ENCODE assay signal across 12 mouse cellular contexts in genomic region chr7:126340206-126340618, GRCm38 (mm10). TPM values are rescaled to one million over a fixed set of nuclear protein-coding genes. Genes with fewer than 3 reads are reported as not detected.
DNase-seq lines count a peak whose midpoint lies in the region; ATAC-seq and TF ChIP-seq lines count a peak whose summit lies in the region.
"Had no signal": no experiment of that assay in that cellular context is flagged by ENCODE, and none has a peak within 500 bp of the region (broad histone marks: within the 10 kb centered on the region; RNA-seq: fewer than 3 reads in every experiment).

No protein-coding gene starts in this region.

- 0 out of 2 replicates have a peak overlapping the region, but pooled peaks have one; percentile 50 for H3K27ac ChIP-seq in heart, embryonic 10.5 days
- no peak overlapping the region for H3K27ac ChIP-seq in heart, embryonic 11.5 days (ENCODE audit: low read depth, low read length)
- no peak overlapping the region for H3K27ac ChIP-seq in kidney, postnatal 0 days
- H3K27ac ChIP-seq in midbrain, embryonic 15.5 days, result no peak overlapping the region
- no peak overlapping the region for H3K27ac ChIP-seq in hindbrain, embryonic 12.5 days
- H3K27ac ChIP-seq: embryonic facial prominence, embryonic 13.5 days; midbrain, embryonic 10.5 days had no signal

- H3K9me3 ChIP-seq in heart, embryonic 10.5 days, result no peaks in the 10 kb centered on the region
- no peaks in the 10 kb centered on the region for H3K9me3 ChIP-seq in heart, embryonic 11.5 days (replicated peaks; ENCODE audit: control insufficient read depth, low read length)
- no peaks in the 10 kb centered on the region for H3K9me3 ChIP-seq in kidney, postnatal 0 days (replicated peaks; ENCODE audit: low read length)
- H3K9me3 ChIP-seq in midbrain, embryonic 15.5 days, result no peaks in the 10 kb centered on the region
- no peaks in the 10 kb centered on the region for H3K9me3 ChIP-seq in hindbrain, embryonic 12.5 days (replicated peaks)
- H3K9me3 ChIP-seq: embryonic facial prominence, embryonic 13.5 days; midbrain, embryonic 10.5 days had no signal

- DNase-seq in heart, embryonic 10.5 days (ENCODE audit: low spot score), result no peak
- peak; percentile 73 for DNase-seq in thymus, postnatal 0 days (ENCODE audit: low spot score)
- no peak for DNase-seq in thymus, postnatal 4 days
- DNase-seq in kidney, postnatal 0 days (ENCODE audit: low spot score), result peak; percentile 15
- DNase-seq in yolk sac, embryonic 10.5 days (ENCODE audit: low spot score), result peak; percentile 30
- DNase-seq: cerebellum, adult 2 months; forebrain, postnatal 0 days had no signal

- 57% methylated on average over 6 of the region's 6 CpGs for WGBS in heart, embryonic 10.5 days
- 60% methylated on average over 6 of the region's 6 CpGs for WGBS in heart, embryonic 11.5 days (ENCODE audit: insufficient replicate concordance)
- 49% methylated on average over 6 of the region's 6 CpGs for WGBS in kidney, postnatal 0 days
- 75% methylated on average over 6 of the region's 6 CpGs for WGBS in midbrain, embryonic 15.5 days
- 72% methylated on average over 6 of the region's 6 CpGs for WGBS in hindbrain, embryonic 12.5 days

- no peaks in the 10 kb centered on the region for H3K27me3 ChIP-seq in heart, embryonic 10.5 days (ENCODE audit: insufficient read depth, poor library complexity, severe bottlenecking)
- no peaks in the 10 kb centered on the region for H3K27me3 ChIP-seq in heart, embryonic 11.5 days (ENCODE audit: control insufficient read depth, insufficient read depth, low read length)
- H3K27me3 ChIP-seq in kidney, postnatal 0 days (ENCODE audit: insufficient read depth, low read length), result no peaks in the 10 kb centered on the region
- no peaks in the 10 kb centered on the region for H3K27me3 ChIP-seq in midbrain, embryonic 15.5 days (replicated peaks)
- peaks cover 3% of the 10 kb centered on the region; the same call in 1 of the 2 replicates for H3K27me3 ChIP-seq in hindbrain, embryonic 12.5 days
- H3K27me3 ChIP-seq: embryonic facial prominence, embryonic 13.5 days had no signal

- H3K4me1 ChIP-seq in heart, embryonic 10.5 days, result peaks cover 13% of the 10 kb centered on the region; the same call in 1 of the 2 replicates
- H3K4me1 ChIP-seq in heart, embryonic 11.5 days (ENCODE audit: control insufficient read depth, insufficient read depth, low read length), result 0 out of 2 replicates have a peak, but pooled peaks cover 3% of the 10 kb centered on the region
- no peaks in the 10 kb centered on the region for H3K4me1 ChIP-seq in kidney, postnatal 0 days (replicated peaks; ENCODE audit: insufficient read depth, low read length)
- H3K4me1 ChIP-seq in midbrain, embryonic 15.5 days, result no peaks in the 10 kb centered on the region
- H3K4me1 ChIP-seq in hindbrain, embryonic 12.5 days, result no peaks in the 10 kb centered on the region
- H3K4me1 ChIP-seq: midbrain, embryonic 10.5 days had no signal

- no peak overlapping the region for H3K4me3 ChIP-seq in heart, embryonic 10.5 days
- H3K4me3 ChIP-seq in heart, embryonic 11.5 days (ENCODE audit: low read depth, low read length), result no peak overlapping the region
- H3K4me3 ChIP-seq in kidney, postnatal 0 days (replicated peaks; ENCODE audit: low read depth, low read length), result no peak overlapping the region
- no peak overlapping the region for H3K4me3 ChIP-seq in midbrain, embryonic 15.5 days
- H3K4me3 ChIP-seq in hindbrain, embryonic 12.5 days, result no peak overlapping the region
- H3K4me3 ChIP-seq: embryonic facial prominence, embryonic 13.5 days; midbrain, embryonic 10.5 days had no signal

- H3K9ac ChIP-seq in heart, embryonic 11.5 days (ENCODE audit: low read depth, low read length), result no peak overlapping the region
- H3K9ac ChIP-seq in kidney, postnatal 0 days (ENCODE audit: low read depth, low read length), result no peak overlapping the region
- H3K9ac ChIP-seq in midbrain, embryonic 15.5 days, result no peak overlapping the region
- no peak overlapping the region for H3K9ac ChIP-seq in hindbrain, embryonic 12.5 days
- H3K9ac ChIP-seq: forebrain, postnatal 0 days had no signal

- no peak for ATAC-seq in heart, embryonic 11.5 days (replicated peaks; ENCODE audit: insufficient number of reproducible peaks, low FRiP score, low TSS enrichment)
- peak; percentile 59; the same call in 1 of the 2 replicates for ATAC-seq in kidney, postnatal 0 days (replicated peaks; ENCODE audit: low FRiP score, low read depth)
- no peak for ATAC-seq in midbrain, embryonic 15.5 days (replicated peaks)
- no peak for ATAC-seq in hindbrain, embryonic 12.5 days (ENCODE audit: low FRiP score)
- ATAC-seq: forebrain, postnatal 0 days had no signal

- no peaks in the 10 kb centered on the region for H3K36me3 ChIP-seq in heart, embryonic 10.5 days
- no peaks in the 10 kb centered on the region for H3K36me3 ChIP-seq in heart, embryonic 11.5 days (ENCODE audit: control insufficient read depth, insufficient read depth, low read length)
- H3K36me3 ChIP-seq in kidney, postnatal 0 days (ENCODE audit: insufficient read depth, low read length), result no peaks in the 10 kb centered on the region
- no peaks in the 10 kb centered on the region for H3K36me3 ChIP-seq in midbrain, embryonic 15.5 days (replicated peaks)
- no peaks in the 10 kb centered on the region for H3K36me3 ChIP-seq in hindbrain, embryonic 12.5 days
- H3K36me3 ChIP-seq: embryonic facial prominence, embryonic 13.5 days; midbrain, embryonic 10.5 days had no signal

- no peak for TF ChIP-seq CTCF in kidney, postnatal 0 days (IDR thresholded peaks at IDR 0.05; ENCODE audit: low read depth)

- no peak overlapping the region for H3K4me2 ChIP-seq in heart, embryonic 11.5 days
- H3K4me2 ChIP-seq in kidney, postnatal 0 days (ENCODE audit: low read length), result no peak overlapping the region
- H3K4me2 ChIP-seq in midbrain, embryonic 15.5 days, result no peak overlapping the region
- H3K4me2 ChIP-seq in hindbrain, embryonic 12.5 days (replicated peaks), result no peak overlapping the region
- H3K4me2 ChIP-seq: embryonic facial prominence, embryonic 13.5 days had no signal

RNA-seq across cellular contexts. Expression of gene Lat, which starts 29.2 kb away (rescaled TPM):
- 4.3 and 6.3 TPM in 2 replicates for polyA plus RNA-seq in heart, embryonic 10.5 days (2016; fragmentation: Nextera tagmentation; extraction: Ambion mirVana)
- 5.1 and 6.1 TPM in 2 replicates for polyA plus RNA-seq in heart, embryonic 11.5 days (2014; fragmentation: Nextera tagmentation; extraction: Ambion mirVana)
- 890 and 915 TPM in 2 replicates for polyA plus RNA-seq in thymus, postnatal 0 days (2015; fragmentation: Nextera tagmentation; extraction: Ambion mirVana)
- 0.93 and 1.1 TPM in 2 replicates for polyA plus RNA-seq in kidney, postnatal 0 days (2015; fragmentation: Nextera tagmentation; extraction: Ambion mirVana)
- 1.1 and 1.4 TPM in 2 replicates for polyA plus RNA-seq in midbrain, embryonic 15.5 days (2015; fragmentation: Nextera tagmentation; extraction: Ambion mirVana)
- polyA plus RNA-seq in hindbrain, embryonic 12.5 days (2016; fragmentation: Nextera tagmentation; extraction: Ambion mirVana), result 2.8 and 3.0 TPM in 2 replicates

RNA-seq across cellular contexts. Expression of gene Spns1, which starts 37.0 kb away (rescaled TPM):
- 58.2 and 58.9 TPM in 2 replicates for polyA plus RNA-seq in heart, embryonic 10.5 days (2016; fragmentation: Nextera tagmentation; extraction: Ambion mirVana)
- polyA plus RNA-seq in heart, embryonic 11.5 days (2014; fragmentation: Nextera tagmentation; extraction: Ambion mirVana), result 31.5 and 40.1 TPM in 2 replicates
- 39.4 and 43.3 TPM in 2 replicates for polyA plus RNA-seq in thymus, postnatal 0 days (2015; fragmentation: Nextera tagmentation; extraction: Ambion mirVana)
- 57.6 and 62.8 TPM in 2 replicates for polyA plus RNA-seq in kidney, postnatal 0 days (2015; fragmentation: Nextera tagmentation; extraction: Ambion mirVana)
- 95.4 and 96.0 TPM in 2 replicates for polyA plus RNA-seq in midbrain, embryonic 15.5 days (2015; fragmentation: Nextera tagmentation; extraction: Ambion mirVana)
- 67.4 and 67.7 TPM in 2 replicates for polyA plus RNA-seq in hindbrain, embryonic 12.5 days (2016; fragmentation: Nextera tagmentation; extraction: Ambion mirVana)

RNA-seq across cellular contexts. Expression of gene Nfatc2ip, which starts 56.3 kb away (rescaled TPM):
- polyA plus RNA-seq in heart, embryonic 10.5 days (2016; fragmentation: Nextera tagmentation; extraction: Ambion mirVana), result 1.5 and 1.6 TPM in 2 replicates
- polyA plus RNA-seq in heart, embryonic 11.5 days (2014; fragmentation: Nextera tagmentation; extraction: Ambion mirVana), result 1.6 and 1.8 TPM in 2 replicates
- polyA plus RNA-seq in thymus, postnatal 0 days (2015; fragmentation: Nextera tagmentation; extraction: Ambion mirVana), result 5.1 and 6.7 TPM in 2 replicates
- 2.0 and 2.5 TPM in 2 replicates for polyA plus RNA-seq in kidney, postnatal 0 days (2015; fragmentation: Nextera tagmentation; extraction: Ambion mirVana)
- polyA plus RNA-seq in midbrain, embryonic 15.5 days (2015; fragmentation: Nextera tagmentation; extraction: Ambion mirVana), result 2.2 and 2.6 TPM in 2 replicates
- polyA plus RNA-seq in hindbrain, embryonic 12.5 days (2016; fragmentation: Nextera tagmentation; extraction: Ambion mirVana), result 3.8 and 4.7 TPM in 2 replicates

Comparison
In these comparisons a context has a peak if more than half of its experiments do, and no peak if none do; other contexts are left out.
1. DNase-seq: peak in thymus, postnatal 0 days (single experiment), kidney, postnatal 0 days (single experiment) and yolk sac, embryonic 10.5 days (single experiment); none in heart, embryonic 10.5 days (single experiment) and thymus, postnatal 4 days (single experiment).
2. RNA of gene Lat, which starts 29.2 kb away (polyA plus RNA-seq): 890 to 915 TPM in thymus, postnatal 0 days; 4.3 to 6.3 TPM in heart, embryonic 10.5 days, 5.1 to 6.1 TPM in heart, embryonic 11.5 days, 2.8 to 3.0 TPM in hindbrain, embryonic 12.5 days, 1.1 to 1.4 TPM in midbrain, embryonic 15.5 days and 0.93 to 1.1 TPM in kidney, postnatal 0 days; every median in the first group is over 100 times any median in the second.